Mouse (Mus musculus) embryonic stem cell, embryonic (primary cell): ENCODE data around the gene Pheta1.

Experiments used
- CTCF ChIA-PET, 4 experiments: fragments of 300-600 bp in 2 of 4; fragments of 350-600 bp in 2 of 4; sonication (Branson Sonifier 250); formaldehyde crosslinking; loops; one replicate each; lab custom pipeline; 2022; ENCODE audit warnings: inconsistent platforms in 2 of 4; lab: Charles Lee
- POLR2A ChIA-PET, 4 experiments: fragments of 300-600 bp in 2 of 4; fragments of 350-600 bp in 2 of 4; sonication (Branson Sonifier 250); formaldehyde crosslinking; loops; one replicate each; lab custom pipeline; 2022; ENCODE audit warnings: antibody characterized with exemption in 4 of 4, inconsistent platforms in 1 of 4; lab: Charles Lee

The Pheta1 gene

GRCm38 (mm10) chr5:121847269-121847668 is 1.5 kb upstream of the Pheta1 start:
- ChIA-PET POLR2A (interaction anchor here (0.5 to 8.8 kb wide), 13 partner anchors 9 to 285 kb away, joined by 3 to 105 read pairs (median 4); partner anchors contain the start of gene Sh2b3 (in 3 of the 4)), CTCF (interaction anchor here in 1 of 4 experiments (0.5 kb wide), 1 partner anchor 12 kb away, joined by 5 read pairs; no protein-coding TSS in a partner anchor)

DNA sequence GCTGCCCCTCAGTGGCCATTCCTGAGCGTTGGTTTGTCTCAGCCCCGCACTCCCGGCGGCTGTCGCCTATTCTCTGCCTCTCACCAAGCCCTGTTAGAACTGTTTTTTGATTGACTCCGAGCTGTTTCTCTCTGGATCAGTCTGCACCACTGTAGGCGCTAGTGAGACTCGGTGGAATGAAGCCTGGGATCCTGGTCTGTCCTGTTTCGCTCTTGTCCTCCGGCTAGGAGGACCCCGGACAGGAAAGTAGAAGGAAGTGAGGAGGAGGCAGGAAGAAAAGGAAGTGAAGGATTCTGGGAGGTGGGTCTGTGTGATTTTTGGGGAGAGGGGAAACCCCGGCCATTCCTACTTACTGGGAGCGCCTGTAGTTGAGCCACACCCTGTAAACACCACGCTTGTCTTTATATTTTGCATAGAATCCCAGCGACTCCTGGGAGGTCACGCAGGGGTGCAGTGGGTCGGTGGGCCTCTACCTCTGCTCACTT is 707 bp upstream of the Pheta1 start:
- ChIA-PET POLR2A (interaction anchor here in 3 of 4 experiments (1.1 to 8.8 kb wide), 7 partner anchors 8 to 284 kb away, joined by 3 to 105 read pairs (median 5); partner anchors contain the start of gene Sh2b3 (in 2 of the 3)), CTCF (interaction anchor here in 1 of 4 experiments (0.5 kb wide), 1 partner anchor 11 kb away, joined by 5 read pairs; no protein-coding TSS in a partner anchor)

DNA sequence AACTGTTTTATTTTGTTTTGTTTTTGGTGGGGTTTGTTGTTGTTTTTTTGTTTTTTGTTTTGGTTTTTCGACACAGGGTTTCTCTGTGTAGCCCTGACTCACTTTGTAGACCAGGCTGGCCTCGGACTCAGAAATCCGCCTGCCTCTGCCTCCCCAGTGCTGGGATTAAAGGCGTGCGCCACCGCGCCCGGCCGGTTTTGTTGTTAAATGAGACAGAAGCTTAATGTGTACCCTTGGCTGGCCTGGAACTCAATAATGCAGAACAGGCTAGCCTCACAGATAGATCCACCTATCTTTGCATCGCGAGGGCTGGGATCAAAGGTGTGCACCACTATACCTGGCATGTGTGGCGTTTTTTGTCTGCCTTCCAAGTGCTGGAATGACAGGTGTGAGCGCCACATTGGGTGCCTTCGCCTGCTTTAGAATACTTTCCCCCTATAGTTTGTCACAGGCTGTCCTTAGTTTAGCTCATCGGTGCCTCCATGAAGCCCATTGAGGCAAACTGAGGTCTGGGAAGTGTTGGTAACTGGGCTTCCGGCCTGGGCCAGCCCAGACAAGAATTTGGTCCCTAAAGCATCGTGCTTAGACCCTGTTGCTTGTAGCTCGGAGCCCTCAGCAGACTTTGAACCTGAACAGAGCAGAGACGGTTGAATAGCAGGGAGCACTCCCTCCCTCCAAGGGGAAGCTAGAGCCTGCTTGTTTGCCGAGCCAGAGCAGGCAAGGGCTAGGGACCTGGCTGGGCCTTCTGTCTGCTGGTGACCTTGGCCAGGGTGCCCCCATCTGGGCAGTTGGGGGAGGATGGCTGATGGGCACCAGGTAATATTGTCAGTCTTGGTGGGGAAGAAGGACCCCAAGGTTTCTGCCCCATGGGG is 930 bp downstream of the Pheta1 start:
- ChIA-PET POLR2A (interaction anchor here in 3 of 4 experiments (0.6 to 8.8 kb wide), 37 partner anchors 10 to 415 kb away, joined by 3 to 105 read pairs (median 3); partner anchors contain the start of genes Sh2b3 (in 3 of the 3) and Tctn1 (in 1 of the 3)), CTCF (interaction anchor here (0.5 to 1.7 kb wide), 8 partner anchors 13 to 1289 kb away, joined by 3 to 10 read pairs (median 4); partner anchors contain the start of gene Sh2b3 (in 1 of the 4))

DNA sequence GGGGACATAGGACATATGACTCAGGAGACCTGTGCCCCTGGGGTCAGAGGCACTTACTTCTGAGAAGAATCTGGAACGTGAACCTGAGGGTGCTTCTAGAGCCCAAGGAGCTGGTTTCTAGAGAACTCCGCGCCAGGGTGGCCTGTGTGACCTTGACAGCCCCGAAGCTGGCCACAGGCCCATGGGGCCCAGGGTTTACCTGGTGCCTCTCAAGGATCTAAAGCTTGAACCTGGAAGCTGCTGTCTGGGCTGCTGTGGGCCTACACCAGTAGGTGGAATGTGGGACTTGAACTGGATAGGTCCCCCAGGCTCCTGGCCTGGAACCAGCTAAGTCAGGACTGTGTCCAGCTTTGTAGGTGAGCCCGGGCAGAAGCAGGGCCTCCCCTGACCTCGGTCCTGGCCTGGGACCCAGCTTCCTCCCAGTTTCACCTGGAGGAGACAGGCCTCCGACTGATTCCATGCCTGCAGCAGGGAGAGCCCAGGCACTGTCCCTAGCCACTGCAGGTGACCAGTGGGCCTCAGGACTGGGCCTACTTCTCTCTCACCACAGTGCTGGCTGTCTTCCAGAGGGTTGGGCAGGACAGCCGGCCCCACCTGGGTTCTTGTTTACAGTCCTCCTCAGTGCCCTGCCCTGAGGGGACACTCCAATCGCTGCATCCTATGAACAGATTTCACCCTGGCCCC is 4.7 kb downstream of the Pheta1 start:
- ChIA-PET POLR2A (interaction anchor here (0.6 to 6.3 kb wide), 9 partner anchors 10 to 165 kb away, joined by 3 to 53 read pairs (median 6); partner anchors contain the start of gene Sh2b3 (in 2 of the 4)), CTCF (interaction anchor here in 1 of 4 experiments (0.5 kb wide), 1 partner anchor 295 kb away, joined by 3 read pairs; no protein-coding TSS in a partner anchor)

GRCm38 (mm10) chr5:121854768-121855167 is 6.0 kb downstream of the Pheta1 start:
- POLR2A ChIA-PET: interaction anchor here in 1 of 4 experiments (6.3 kb wide), 1 partner anchor 19 kb away, joined by 53 read pairs; the partner anchor contains the start of gene Sh2b3
- CTCF ChIA-PET: no interaction called here

DNA sequence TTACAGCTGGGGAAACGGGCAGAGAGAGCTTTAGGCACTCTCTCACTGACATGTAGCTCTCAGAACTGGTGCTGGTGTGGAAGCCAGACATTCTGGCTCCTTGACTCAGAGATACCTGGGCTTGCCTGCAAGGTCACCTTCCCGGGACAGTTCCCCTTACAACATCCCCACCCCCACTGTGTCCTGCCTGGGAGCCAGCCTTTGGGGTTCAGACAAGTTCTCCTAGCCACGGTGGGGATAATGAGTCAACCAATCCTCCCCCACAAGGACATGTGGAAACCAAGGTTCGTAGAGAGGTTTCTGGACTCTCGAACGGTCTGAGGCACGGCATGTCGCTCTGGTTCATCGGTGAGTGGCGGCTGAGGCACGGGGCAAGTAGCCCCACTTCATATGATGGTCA is 8.0 kb downstream of the Pheta1 start:
- ChIA-PET CTCF (interaction anchor here in 2 of 4 experiments (0.5 to 1.0 kb wide), 4 partner anchors 14 to 224 kb away, joined by 3 to 5 read pairs (median 4); partner anchors contain the start of gene Sh2b3 (in 1 of the 2)), POLR2A (interaction anchor here (0.5 to 1.5 kb wide), 10 partner anchors 9 to 763 kb away, joined by 3 to 5 read pairs (median 3); partner anchors contain the start of gene Sh2b3 (in 2 of the 4))

DNA sequence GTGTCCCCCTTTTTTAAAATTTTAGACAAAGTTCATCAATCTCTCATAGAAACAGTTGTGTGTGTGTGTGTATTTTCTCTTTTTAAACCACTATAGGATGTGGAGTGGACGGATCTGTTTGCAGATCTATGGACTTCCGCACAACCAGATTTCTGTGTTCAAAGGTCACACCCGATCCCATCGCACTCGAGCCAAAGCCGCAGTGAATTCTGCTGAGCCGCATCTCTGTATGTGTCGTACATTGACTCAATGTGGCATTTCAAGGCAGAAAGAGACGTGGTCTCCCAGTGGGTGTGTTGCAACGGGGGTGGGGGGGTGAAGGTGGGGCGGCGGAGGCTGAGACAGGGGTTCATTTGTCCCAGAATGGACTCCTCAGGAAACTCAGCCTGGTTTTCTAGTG is 9.6 kb downstream of the Pheta1 start:
- ChIA-PET POLR2A (interaction anchor here in 1 of 4 experiments (0.7 kb wide), 1 partner anchor 94 kb away, joined by 3 read pairs; no protein-coding TSS in a partner anchor), CTCF (interaction anchor here in 1 of 4 experiments (0.5 kb wide), 1 partner anchor 194 kb away, joined by 6 read pairs; no protein-coding TSS in a partner anchor)

GRCm38 (mm10) chr5:121861964-121862363 is 13.2 kb downstream of the Pheta1 start:
- POLR2A ChIA-PET: interaction anchor here in 2 of 4 experiments (0.6 to 1.4 kb wide), 4 partner anchors 12 to 1257 kb away, joined by 3 read pairs; partner anchors contain the start of genes Pheta1 (in 1 of the 2) and Sh2b3 (in 1 of the 2)
- CTCF ChIA-PET: interaction anchor here in 1 of 4 experiments (1.1 kb wide), 1 partner anchor 142 kb away, joined by 5 read pairs; no protein-coding TSS in a partner anchor

GRCm38 (mm10) chr5:121864330-121864729 is 15.5 kb downstream of the Pheta1 start:
- ChIA-PET POLR2A (interaction anchor here in 3 of 4 experiments (0.7 to 1.3 kb wide), 10 partner anchors 10 to 545 kb away, joined by 3 to 8 read pairs (median 3); no protein-coding TSS in a partner anchor), CTCF (interaction anchor here (0.5 to 1.3 kb wide), 13 partner anchors 8 to 466 kb away, joined by 3 to 4 read pairs (median 3); partner anchors contain the start of gene Sh2b3 (in 1 of the 4))

GRCm38 (mm10) chr5:121867963-121868362 is 19.2 kb downstream of the Pheta1 start:
- POLR2A ChIA-PET: interaction anchor here in 3 of 4 experiments (0.6 to 3.3 kb wide), 19 partner anchors 9 to 544 kb away, joined by 3 to 16 read pairs (median 4); partner anchors contain the start of genes Pheta1 (in 1 of the 3) and Sh2b3 (in 1 of the 3)
- CTCF ChIA-PET: interaction anchor here in 3 of 4 experiments (0.5 to 2.3 kb wide), 6 partner anchors 26 to 221 kb away, joined by 3 to 6 read pairs (median 4); no protein-coding TSS in a partner anchor

DNA sequence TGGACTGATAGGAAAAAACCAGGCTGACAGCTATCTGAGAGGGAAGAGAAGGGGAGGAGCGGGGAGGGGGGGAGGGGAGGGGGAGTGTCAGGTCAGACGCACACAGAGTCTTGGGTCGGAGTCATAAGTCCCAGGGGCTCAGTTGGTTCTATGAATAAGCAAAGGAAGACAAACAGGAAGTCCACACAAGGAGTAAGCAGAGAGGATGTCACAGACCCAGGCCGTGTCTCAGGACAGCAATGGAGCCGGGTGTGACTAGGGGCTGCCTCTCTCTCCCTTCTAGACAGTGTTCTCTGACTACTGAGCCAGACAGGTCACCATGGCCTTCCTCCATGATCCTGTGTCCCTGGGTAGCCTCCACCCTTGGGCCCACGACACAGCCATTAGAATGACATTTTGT is 22.0 kb downstream of the Pheta1 start:
- CTCF ChIA-PET: interaction anchor here in 3 of 4 experiments (0.6 to 3.3 kb wide), 12 partner anchors 20 to 769 kb away, joined by 3 to 23 read pairs (median 4); no protein-coding TSS in a partner anchor
- POLR2A ChIA-PET: interaction anchor here in 2 of 4 experiments (0.6 to 1.0 kb wide), 4 partner anchors 18 to 946 kb away, joined by 3 to 4 read pairs (median 4); no protein-coding TSS in a partner anchor

DNA sequence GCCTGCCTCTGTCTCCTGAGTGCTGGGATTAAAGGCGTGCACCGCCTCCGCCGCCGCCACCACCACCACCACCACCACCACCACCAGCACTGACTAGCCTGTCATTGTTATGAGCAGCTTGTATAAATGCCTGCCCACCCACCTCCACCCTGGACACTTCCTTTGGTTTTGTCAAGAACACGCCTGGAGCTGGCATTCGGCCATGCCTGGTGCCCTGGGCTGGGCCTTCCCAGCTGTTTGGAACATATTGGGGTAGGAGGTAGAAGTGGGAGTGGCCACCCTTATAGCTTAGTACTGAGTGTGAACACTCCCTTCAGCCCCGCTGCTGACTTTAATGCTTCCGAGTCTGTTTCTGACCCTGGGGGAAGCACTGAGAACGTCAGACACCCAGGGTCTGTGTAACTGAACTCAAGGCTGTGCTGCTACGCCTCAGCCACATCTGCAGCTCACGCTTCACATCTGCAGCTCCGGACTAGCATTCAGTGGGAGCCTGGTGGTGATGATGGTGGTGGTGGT is 22.8 kb downstream of the Pheta1 start:
- ChIA-PET CTCF (interaction anchor here (0.5 to 3.3 kb wide), 17 partner anchors 7 to 259 kb away, joined by 3 to 23 read pairs (median 4); no protein-coding TSS in a partner anchor), POLR2A (interaction anchor here in 3 of 4 experiments (0.7 to 2.6 kb wide), 7 partner anchors 19 to 220 kb away, joined by 3 to 10 read pairs (median 4); partner anchors contain the start of gene Sh2b3 (in 1 of the 3))

GRCm38 (mm10) chr5:121872158-121872557 is 23.4 kb downstream of the Pheta1 start:
- CTCF ChIA-PET: interaction anchor here (0.6 to 3.3 kb wide), 23 partner anchors 8 to 385 kb away, joined by 3 to 23 read pairs (median 4); partner anchors contain the start of gene Sh2b3 (in 1 of the 4)
- POLR2A ChIA-PET: interaction anchor here in 3 of 4 experiments (0.6 to 2.6 kb wide), 8 partner anchors 20 to 200 kb away, joined by 3 to 10 read pairs (median 3); partner anchors contain the start of gene Sh2b3 (in 1 of the 3)

- POLR2A ChIA-PET: interaction anchor here in 2 of 4 experiments (0.5 to 1.0 kb wide), 2 partner anchors 9 to 111 kb away, joined by 3 read pairs; no protein-coding TSS in a partner anchor
- CTCF ChIA-PET: no interaction called here
Measured at GRCm38 (mm10) chr5:121875041-121875440, 26.3 kb downstream of the Pheta1 start.

DNA sequence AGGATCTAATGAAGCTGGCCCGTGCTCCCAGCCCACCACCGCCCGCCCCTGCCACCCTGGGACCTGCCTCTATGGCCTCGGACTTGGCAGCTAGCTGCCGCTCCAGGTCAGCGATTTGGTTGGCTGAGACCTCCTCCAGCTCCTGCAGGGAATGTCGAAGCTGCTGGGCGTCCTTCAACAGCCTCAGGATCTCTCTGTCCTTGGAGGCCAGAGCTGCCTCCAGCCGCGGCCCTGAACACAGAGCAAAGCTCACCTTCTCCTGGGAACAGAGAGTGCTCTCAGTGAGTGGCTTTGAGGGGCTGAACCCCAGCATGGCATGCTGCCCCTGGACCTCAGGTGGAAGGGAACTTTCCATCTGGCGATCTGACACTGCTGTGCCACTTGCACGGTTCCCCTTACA is 28.1 kb downstream of the Pheta1 start:
- CTCF ChIA-PET: interaction anchor here (0.6 to 1.6 kb wide), 7 partner anchors 181 to 477 kb away, joined by 3 to 9 read pairs (median 4); partner anchors contain the start of genes Rad9b (in 1 of the 4) and Vps29 (in 1 of the 4)
- POLR2A ChIA-PET: interaction anchor here (0.7 to 1.5 kb wide), 9 partner anchors 9 to 308 kb away, joined by 3 to 8 read pairs (median 3); no protein-coding TSS in a partner anchor

DNA sequence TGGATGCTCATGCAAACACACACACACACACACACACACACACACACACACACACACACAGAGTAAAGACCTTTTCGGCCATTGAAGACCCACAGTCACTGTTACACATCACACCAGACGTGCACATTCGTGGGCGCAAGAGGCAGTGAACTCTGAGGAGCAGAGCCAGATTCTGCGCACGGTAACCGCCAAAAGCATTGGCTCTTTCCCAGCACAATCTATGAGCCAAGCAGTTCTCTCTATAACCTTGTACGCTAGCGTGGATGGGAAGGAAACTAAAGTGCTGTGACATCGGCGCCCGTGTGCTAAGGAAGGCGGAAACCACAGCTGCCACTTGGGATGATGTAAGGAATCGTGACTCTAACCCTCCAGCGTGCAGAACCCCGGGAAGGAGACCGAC is 29.9 kb downstream of the Pheta1 start:
- POLR2A ChIA-PET: interaction anchor here in 1 of 4 experiments (1.0 kb wide), 1 partner anchor 43 kb away, joined by 3 read pairs; no protein-coding TSS in a partner anchor
- CTCF ChIA-PET: interaction anchor here in 1 of 4 experiments (0.7 to 1.2 kb wide), 4 partner anchors 28 to 1349 kb away, joined by 3 to 4 read pairs (median 3); partner anchors contain the start of gene Pheta1
